Mouse (Mus musculus): ENCODE measurements around the gene Hint1. TPM values are rescaled to one million over a fixed set of nuclear protein-coding genes. Genes with fewer than 3 reads are reported as not detected.

Hint1 gene
- polyA plus RNA-seq, 1 experiment from 2014 or later: 358 TPM

GRCm38 (mm10) chr11:54859322-54860165 is 6.6 kb upstream of the Hint1 start:
- peak overlapping the region; percentile 67 for H3K9ac ChIP-seq (ENCODE audit: low read depth, low read length)
- peaks cover 17% of the 10 kb centered on the region for H3K4me1 ChIP-seq (ENCODE audit: control insufficient read depth, low read depth, low read length)
- H3K27me3 ChIP-seq (ENCODE audit: control insufficient read depth, insufficient read depth, low read depth, low read length): no peaks in the 10 kb centered on the region
- peak overlapping the region; percentile 67 for H3K4me3 ChIP-seq (ENCODE audit: low read depth, low read length)
- H3K4me2 ChIP-seq (ENCODE audit: low read depth, low read length): peak overlapping the region; percentile 96
- H3K36me3 ChIP-seq (ENCODE audit: control insufficient read depth, insufficient read depth): no peaks in the 10 kb centered on the region
- ATAC-seq (ENCODE audit: low read depth): no peak
- WGBS (ENCODE audit: insufficient replicate concordance): 24% methylated on average over 11 of the region's 11 CpGs
- H3K9me3 ChIP-seq (replicated peaks; ENCODE audit: control insufficient read depth, low read length): no peaks in the 10 kb centered on the region
- H3K27ac ChIP-seq (ENCODE audit: low read length): peak overlapping the region; percentile 53; the same call in 1 of the 2 replicates

GRCm38 (mm10) chr11:54860256-54861038 is 5.7 kb upstream of the Hint1 start, which contains the start of gene Lyrm7:
Lyrm7 (minus strand) TSS chr11:54860916.
- Histone ChIP-seq H3K36me3 (ENCODE audit: control insufficient read depth, insufficient read depth) (no peaks in the 10 kb centered on the region), H3K4me3 (ENCODE audit: low read depth, low read length) (peak within 1 kb of the TSS; percentile 67), H3K4me1 (ENCODE audit: control insufficient read depth, low read depth, low read length) (peaks cover 20% of the 10 kb centered on the region), H3K9me3 (replicated peaks; ENCODE audit: control insufficient read depth, low read length) (no peaks in the 10 kb centered on the region), H3K4me2 (ENCODE audit: low read depth, low read length) (peak within 1 kb of the TSS; percentile 96), H3K27ac (ENCODE audit: low read length) (peak within 1 kb of the TSS; percentile 98), H3K27me3 (ENCODE audit: control insufficient read depth, insufficient read depth, low read depth, low read length) (no peaks in the 10 kb centered on the region), H3K9ac (ENCODE audit: low read depth, low read length) (peak within 1 kb of the TSS; percentile 71)
- under 1% methylated on average over 42 of the region's 42 CpGs for WGBS (ENCODE audit: insufficient replicate concordance)
- ATAC-seq (ENCODE audit: low read depth): peak; percentile 98

GRCm38 (mm10) chr11:54861471-54862420 is 4.4 kb upstream of the Hint1 start:
- Histone ChIP-seq H3K9me3 (replicated peaks; ENCODE audit: control insufficient read depth, low read length) (no peaks in the 10 kb centered on the region), H3K27me3 (ENCODE audit: control insufficient read depth, insufficient read depth, low read depth, low read length) (no peaks in the 10 kb centered on the region), H3K4me1 (ENCODE audit: control insufficient read depth, low read depth, low read length) (peaks cover 26% of the 10 kb centered on the region), H3K36me3 (ENCODE audit: control insufficient read depth, insufficient read depth) (no peaks in the 10 kb centered on the region), H3K4me2 (ENCODE audit: low read depth, low read length) (peak overlapping the region; percentile 96), H3K9ac (ENCODE audit: low read depth, low read length) (peak overlapping the region; percentile 71), H3K27ac (ENCODE audit: low read length) (peak overlapping the region; percentile 98), H3K4me3 (ENCODE audit: low read depth, low read length) (peak overlapping the region; percentile 67)
- no peak for ATAC-seq (ENCODE audit: low read depth)
- 79% methylated on average over 5 of the region's 5 CpGs for WGBS (ENCODE audit: insufficient replicate concordance)

GRCm38 (mm10) chr11:54862621-54863520 is 3.3 kb upstream of the Hint1 start:
- WGBS (ENCODE audit: insufficient replicate concordance): 44% methylated on average over 10 of the region's 10 CpGs
- no peaks in the 10 kb centered on the region for H3K9me3 ChIP-seq (replicated peaks; ENCODE audit: control insufficient read depth, low read length)
- H3K27ac ChIP-seq (ENCODE audit: low read length): no peak overlapping the region
- H3K4me1 ChIP-seq (ENCODE audit: control insufficient read depth, low read depth, low read length): peaks cover 35% of the 10 kb centered on the region
- no peaks in the 10 kb centered on the region for H3K27me3 ChIP-seq (ENCODE audit: control insufficient read depth, insufficient read depth, low read depth, low read length)
- H3K9ac ChIP-seq (ENCODE audit: low read depth, low read length): no peak overlapping the region
- no peak overlapping the region for H3K4me3 ChIP-seq (ENCODE audit: low read depth, low read length)
- no peaks in the 10 kb centered on the region for H3K36me3 ChIP-seq (ENCODE audit: control insufficient read depth, insufficient read depth)
- no peak for ATAC-seq (ENCODE audit: low read depth)
- H3K4me2 ChIP-seq (ENCODE audit: low read depth, low read length): no peak overlapping the region

GRCm38 (mm10) chr11:54865330-54866085 is 675 bp upstream of the Hint1 start:
- no peaks in the 10 kb centered on the region for H3K27me3 ChIP-seq (ENCODE audit: control insufficient read depth, insufficient read depth, low read depth, low read length)
- H3K4me3 ChIP-seq (ENCODE audit: low read depth, low read length): peak overlapping the region; percentile 85
- WGBS (ENCODE audit: insufficient replicate concordance): 57% methylated on average over 6 of the region's 6 CpGs
- H3K9ac ChIP-seq (ENCODE audit: low read depth, low read length): peak overlapping the region; percentile 91; the same call in 1 of the 2 replicates
- no peaks in the 10 kb centered on the region for H3K9me3 ChIP-seq (replicated peaks; ENCODE audit: control insufficient read depth, low read length)
- peak overlapping the region; percentile 88 for H3K4me2 ChIP-seq (ENCODE audit: low read depth, low read length)
- peaks cover 43% of the 10 kb centered on the region for H3K4me1 ChIP-seq (ENCODE audit: control insufficient read depth, low read depth, low read length)
- peaks cover 7% of the 10 kb centered on the region for H3K36me3 ChIP-seq (ENCODE audit: control insufficient read depth, insufficient read depth)
- ATAC-seq (ENCODE audit: low read depth): no peak
- H3K27ac ChIP-seq (ENCODE audit: low read length): peak overlapping the region; percentile 13; the same call in 1 of the 2 replicates

GRCm38 (mm10) chr11:54867049-54867385 is 834 bp downstream of the Hint1 start:
- WGBS (ENCODE audit: insufficient replicate concordance): 1% methylated on average over 5 of the region's 5 CpGs
- Histone ChIP-seq H3K27ac (ENCODE audit: low read length) (peak overlapping the region; percentile 91), H3K4me1 (ENCODE audit: control insufficient read depth, low read depth, low read length) (peaks cover 37% of the 10 kb centered on the region), H3K36me3 (ENCODE audit: control insufficient read depth, insufficient read depth) (peaks cover 18% of the 10 kb centered on the region), H3K4me2 (ENCODE audit: low read depth, low read length) (peak overlapping the region; percentile 88), H3K27me3 (ENCODE audit: control insufficient read depth, insufficient read depth, low read depth, low read length) (no peaks in the 10 kb centered on the region), H3K4me3 (ENCODE audit: low read depth, low read length) (peak overlapping the region; percentile 85), H3K9ac (ENCODE audit: low read depth, low read length) (peak overlapping the region; percentile 91), H3K9me3 (replicated peaks; ENCODE audit: control insufficient read depth, low read length) (no peaks in the 10 kb centered on the region)
- peak; percentile 65 for ATAC-seq (ENCODE audit: low read depth)

GRCm38 (mm10) chr11:54867903-54868434 is 1.8 kb downstream of the Hint1 start:
- peaks cover 37% of the 10 kb centered on the region for H3K4me1 ChIP-seq (ENCODE audit: control insufficient read depth, low read depth, low read length)
- H3K4me3 ChIP-seq (ENCODE audit: low read depth, low read length): peak overlapping the region; percentile 85; the same call in 1 of the 2 replicates
- peak overlapping the region; percentile 88 for H3K4me2 ChIP-seq (ENCODE audit: low read depth, low read length)
- ATAC-seq (ENCODE audit: low read depth): no peak
- peaks cover 18% of the 10 kb centered on the region for H3K36me3 ChIP-seq (ENCODE audit: control insufficient read depth, insufficient read depth)
- H3K27ac ChIP-seq (ENCODE audit: low read length): 0 out of 2 replicates have a peak overlapping the region, but pooled peaks have one; percentile 4
- no peaks in the 10 kb centered on the region for H3K9me3 ChIP-seq (replicated peaks; ENCODE audit: control insufficient read depth, low read length)
- 61% methylated on average over 3 of the region's 3 CpGs for WGBS (ENCODE audit: insufficient replicate concordance)
- no peaks in the 10 kb centered on the region for H3K27me3 ChIP-seq (ENCODE audit: control insufficient read depth, insufficient read depth, low read depth, low read length)
- H3K9ac ChIP-seq (ENCODE audit: low read depth, low read length): no peak overlapping the region
